Mouse (Mus musculus) brown adipose tissue, adult 24 weeks (tissue): Measurements from ENCODE around the gene Chkb. TPM values are rescaled to one million over a fixed set of nuclear protein-coding genes. Genes with fewer than 3 reads are reported as not detected.
A peak's percentile ranks its signal among the peaks of the same experiment; 100 is the strongest.

ENCODE experiments used
- H3K27ac ChIP-seq: fragments of 200-500 bp; replicated peaks from 2 replicates; pipeline ENCODE4 v1.5.1; 2012; ENCODE audit warnings: low read depth, mild to moderate bottlenecking, low read length
- H3K4me1 ChIP-seq: fragments of 200-500 bp; 2 replicates; pipeline ENCODE4 v1.6.1; 2012; ENCODE audit warnings: low read length, mixed read lengths; ENCODE audit not compliant: control insufficient read depth, insufficient read depth, insufficient read length
- H3K4me3 ChIP-seq: fragments of 200-500 bp; 2 replicates; pipeline ENCODE4 v1.5.1; 2012; ENCODE audit warnings: low read depth, mild to moderate bottlenecking, low read length, moderate library complexity; ENCODE audit not compliant: insufficient read depth
- polyA plus RNA-seq: library from polyadenylated mRNA; stranded (reverse); fragments of >200 nt; gene quantifications from 2 replicates; pipeline ENCODE4 v1.2.4, GENCODE M21; 2012; ENCODE audit not compliant: missing spikeins, insufficient read depth, insufficient read length

The Chkb gene
- polyA plus RNA-seq, 1 experiment: 203 TPM

DNA sequence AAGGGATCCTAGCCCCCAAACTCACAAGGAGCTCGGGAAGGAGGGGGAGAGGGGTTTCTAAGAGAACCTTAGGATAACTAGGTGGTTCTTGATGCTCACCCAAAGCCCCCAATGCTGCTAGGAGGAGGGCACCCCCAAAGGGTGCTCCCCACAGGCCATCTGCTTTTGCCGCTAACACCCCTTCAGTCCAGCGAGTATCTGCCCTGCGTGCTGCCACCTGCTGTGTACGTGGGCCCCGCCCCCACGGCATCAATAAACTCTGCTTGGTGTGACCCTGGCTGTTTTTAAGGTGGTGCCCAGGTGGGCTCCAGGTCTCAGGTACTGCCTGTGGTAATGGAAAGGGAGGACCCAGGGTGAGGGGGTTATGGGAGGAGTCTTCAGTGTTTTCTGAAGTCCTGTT, 32.5 kb upstream of the Chkb start:
- Histone ChIP-seq H3K4me1 (no peaks in the 10 kb centered on the region), H3K27ac (no peak overlapping the region), H3K4me3 (no peak overlapping the region)

DNA sequence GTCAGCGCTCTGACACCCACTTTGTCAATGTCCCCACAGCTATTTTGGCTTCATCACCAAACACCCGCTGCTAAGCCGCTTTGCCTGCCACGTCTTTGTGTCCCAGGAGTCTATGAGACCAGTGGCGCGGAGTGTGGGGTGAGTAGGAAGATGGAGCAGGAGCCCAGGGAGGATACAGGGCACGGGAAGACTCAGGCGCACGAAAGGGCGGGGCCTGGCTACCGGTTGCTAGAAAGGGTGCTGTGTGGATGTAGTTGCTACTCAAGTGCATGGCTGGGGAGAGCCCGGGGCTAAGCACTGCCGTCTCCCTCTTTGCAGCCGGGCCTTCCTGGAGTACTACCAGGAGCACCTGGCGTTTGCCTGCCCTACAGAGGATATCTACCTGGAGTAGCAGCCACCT, 31.6 kb upstream of the Chkb start:
- Histone ChIP-seq H3K4me3 (no peak overlapping the region), H3K4me1 (no peaks in the 10 kb centered on the region), H3K27ac (no peak overlapping the region)

DNA sequence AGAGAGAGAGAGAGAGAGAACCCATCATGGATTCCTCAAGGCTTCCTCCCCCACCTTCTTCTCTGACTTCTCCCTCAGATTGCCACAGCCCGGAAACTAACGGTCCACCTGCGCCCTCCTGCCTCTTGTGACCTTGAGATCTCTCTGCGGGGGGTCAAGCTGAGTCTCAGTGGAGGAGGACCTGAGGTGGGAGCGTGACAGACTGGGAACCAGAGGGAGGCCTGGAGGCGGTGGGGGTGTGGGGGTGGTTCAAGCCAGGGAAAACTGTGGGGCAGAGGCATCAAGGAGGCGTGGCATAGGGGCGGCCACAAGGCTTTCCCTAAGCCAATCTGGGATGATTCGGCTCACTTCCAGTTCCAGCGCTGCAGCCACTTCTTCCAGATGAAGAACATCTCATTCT, 30.6 kb upstream of the Chkb start:
- no peak overlapping the region for H3K4me3 ChIP-seq
- no peak overlapping the region for H3K27ac ChIP-seq

DNA sequence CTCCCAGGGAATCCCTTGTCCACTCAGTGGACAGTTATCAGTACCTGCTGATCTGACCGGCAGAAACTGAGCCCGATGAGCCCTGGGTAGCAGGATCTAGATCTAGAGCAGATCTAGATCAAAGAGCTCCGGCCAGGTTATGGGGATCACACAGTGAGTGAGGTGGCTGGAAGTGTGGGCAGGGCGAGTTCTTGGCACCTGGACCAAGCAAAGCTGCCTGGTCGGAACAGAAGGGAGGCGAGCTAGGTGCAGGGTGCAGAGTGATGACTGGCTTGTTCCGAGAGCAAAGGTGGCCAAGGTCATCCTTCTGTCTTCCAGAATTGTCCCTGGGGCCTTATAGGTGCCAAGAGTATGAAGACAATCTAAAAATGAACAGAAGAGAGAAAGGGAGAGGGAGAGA, 30.1 kb upstream of the Chkb start:
- H3K4me3 ChIP-seq: no peak overlapping the region
- no peaks in the 10 kb centered on the region for H3K4me1 ChIP-seq
- no peak overlapping the region for H3K27ac ChIP-seq

More for the DNA sequence above, 30.6 kb upstream of the Chkb start:
- H3K4me1 ChIP-seq: no peaks in the 10 kb centered on the region

DNA sequence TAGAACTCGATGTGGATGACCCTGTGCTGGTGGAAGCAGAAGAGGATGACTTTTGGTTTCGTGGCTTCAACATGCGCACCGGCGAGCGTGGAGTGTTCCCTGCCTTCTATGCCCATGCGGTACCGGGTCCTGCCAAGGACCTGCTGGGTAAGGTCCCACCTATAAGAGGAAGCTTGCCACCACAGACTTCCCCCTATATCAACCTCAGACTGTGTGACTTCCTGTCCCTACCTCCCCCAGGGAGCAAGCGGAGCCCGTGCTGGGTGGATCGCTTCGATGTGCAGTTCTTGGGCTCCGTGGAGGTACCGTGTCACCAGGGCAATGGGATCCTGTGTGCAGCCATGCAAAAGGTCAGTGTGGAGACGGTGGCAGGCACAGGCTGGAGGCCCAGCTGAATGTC, 29.2 kb upstream of the Chkb start:
- Histone ChIP-seq H3K4me1 (0 out of 2 replicates have a peak, but pooled peaks cover 3% of the 10 kb centered on the region), H3K27ac (no peak overlapping the region), H3K4me3 (no peak overlapping the region)

DNA sequence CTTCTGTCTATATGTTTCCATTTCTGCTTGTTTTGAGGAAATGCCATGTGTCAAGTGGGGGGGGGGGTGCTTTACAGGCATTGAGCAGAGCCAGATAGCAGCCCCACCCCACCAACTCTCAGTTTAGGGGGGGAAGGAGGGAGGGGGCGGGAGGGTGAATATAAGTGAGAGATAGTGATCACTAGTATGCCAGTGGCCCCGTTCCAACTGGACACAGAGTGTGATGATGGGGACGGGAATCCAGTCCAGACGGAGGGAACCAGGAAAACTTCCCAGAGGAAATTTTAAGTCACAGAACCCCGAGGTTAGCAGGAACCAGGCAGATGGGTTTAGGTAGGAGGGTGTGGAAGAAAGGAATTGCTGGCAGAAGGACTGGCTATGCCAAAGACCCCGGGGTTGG, 25.9 kb upstream of the Chkb start:
- 0 out of 2 replicates have a peak, but pooled peaks cover 3% of the 10 kb centered on the region for H3K4me1 ChIP-seq
- H3K4me3 ChIP-seq: no peak overlapping the region
- H3K27ac ChIP-seq: no peak overlapping the region

DNA sequence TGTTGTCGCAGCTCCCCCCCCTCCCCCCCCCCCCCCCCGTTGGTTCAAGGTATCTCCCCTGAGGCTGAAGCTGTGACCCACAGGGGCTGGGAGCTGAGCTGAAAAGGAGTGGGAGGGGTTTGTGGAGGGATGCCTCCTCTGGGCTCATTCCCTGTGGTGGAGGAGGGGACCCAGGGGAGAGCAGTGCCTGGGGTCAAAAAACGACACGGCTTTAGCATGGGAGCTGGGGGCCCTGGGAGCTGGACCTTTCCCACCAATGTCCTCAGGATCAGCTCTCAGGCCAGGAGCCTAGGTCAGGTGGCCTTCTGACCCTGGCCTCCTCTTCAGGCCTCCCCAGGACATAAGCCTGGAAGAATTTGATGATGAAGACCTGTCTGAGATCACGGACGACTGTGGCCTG, 25.1 kb upstream of the Chkb start:
- Histone ChIP-seq H3K4me3 (no peak overlapping the region), H3K4me1 (0 out of 2 replicates have a peak, but pooled peaks cover 3% of the 10 kb centered on the region), H3K27ac (no peak overlapping the region)

DNA sequence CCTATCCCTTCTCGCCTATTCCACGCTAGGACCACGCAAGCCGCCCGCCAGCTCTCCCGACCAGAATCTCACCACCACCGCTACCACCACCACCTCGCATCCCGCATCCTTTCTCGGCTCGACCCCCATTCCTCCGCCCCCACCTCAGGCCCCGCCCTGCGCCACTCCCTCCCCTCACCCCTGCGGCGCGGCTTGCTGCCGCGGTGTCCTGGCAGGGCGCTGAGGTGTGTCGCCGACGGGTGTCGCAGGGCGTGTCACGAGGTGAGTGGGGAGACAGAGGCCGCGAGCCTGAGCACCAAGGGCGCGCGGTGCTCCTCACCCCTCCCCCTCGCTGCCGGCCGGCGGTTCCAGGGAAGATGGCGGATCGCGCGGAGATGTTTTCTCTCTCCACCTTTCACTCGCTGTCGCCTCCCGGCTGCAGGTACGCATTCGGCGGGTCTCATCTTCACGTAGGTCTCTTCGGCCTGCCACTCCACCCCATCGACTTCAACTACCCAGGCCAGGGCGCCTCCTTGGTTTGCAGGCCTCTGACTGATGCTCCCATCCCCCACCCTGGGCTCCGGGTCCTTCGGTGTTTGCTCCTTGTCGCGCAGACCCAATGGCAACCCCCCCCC, 24.3 kb upstream of the Chkb start, which contains the start of gene Mapk8ip2:
Gene Mapk8ip2 (plus strand): TSS at position 49 of the 614 bp plus-strand sequence.
- no peak within 1 kb of the TSS for H3K27ac ChIP-seq
- H3K4me1 ChIP-seq: 0 out of 2 replicates have a peak, but pooled peaks cover 3% of the 10 kb centered on the region
- peak within 1 kb of the TSS; percentile 45 for H3K4me3 ChIP-seq

DNA sequence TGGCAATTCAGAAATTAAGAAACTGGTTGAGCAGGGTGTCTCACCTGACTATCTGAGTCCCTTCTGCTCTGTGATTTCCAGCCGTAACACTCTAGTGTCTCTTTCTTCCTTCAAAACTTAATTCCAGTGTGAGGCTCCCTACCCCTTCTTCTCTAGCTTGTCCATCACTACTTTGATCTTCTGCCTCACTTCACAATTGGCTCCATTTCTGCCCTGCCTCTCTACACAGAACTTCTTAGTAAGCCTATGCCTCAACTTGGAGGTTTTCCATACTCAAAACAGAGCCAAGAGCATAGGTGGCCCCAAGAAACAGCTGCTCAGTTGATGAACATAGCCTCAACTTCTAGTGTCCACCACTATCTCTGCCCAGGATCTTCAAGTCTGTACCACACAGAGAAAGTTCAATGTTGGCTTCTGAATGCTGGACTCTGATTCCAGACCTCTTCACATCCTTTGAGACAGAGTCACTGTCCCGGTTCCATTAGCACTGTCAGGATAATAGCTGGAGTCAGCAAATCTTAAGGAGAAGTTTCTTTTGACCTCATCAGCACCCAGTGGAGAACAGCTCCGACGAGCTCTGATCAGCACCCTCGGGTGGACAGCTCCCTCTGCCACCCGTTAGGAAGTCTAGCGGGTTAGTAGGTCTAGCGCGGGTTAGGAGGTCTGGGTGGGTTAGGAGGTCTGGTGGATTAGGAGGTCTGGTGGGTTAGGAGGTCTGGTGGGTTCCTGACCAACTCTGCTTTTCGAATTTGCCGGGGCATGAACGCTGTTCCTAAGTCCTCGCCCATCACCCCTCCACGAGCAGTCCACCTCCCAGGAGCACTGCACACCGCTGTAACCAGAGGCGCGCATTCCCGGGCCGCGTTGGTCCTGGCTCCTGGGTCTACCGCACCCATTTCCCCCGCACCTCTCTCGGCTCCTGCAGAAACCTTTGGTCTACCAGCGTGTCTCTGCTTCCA, 23.5 kb upstream of the Chkb start:
- H3K4me1 ChIP-seq: 0 out of 2 replicates have a peak, but pooled peaks cover 3% of the 10 kb centered on the region
- H3K4me3 ChIP-seq: no peak overlapping the region
- H3K27ac ChIP-seq: no peak overlapping the region

DNA sequence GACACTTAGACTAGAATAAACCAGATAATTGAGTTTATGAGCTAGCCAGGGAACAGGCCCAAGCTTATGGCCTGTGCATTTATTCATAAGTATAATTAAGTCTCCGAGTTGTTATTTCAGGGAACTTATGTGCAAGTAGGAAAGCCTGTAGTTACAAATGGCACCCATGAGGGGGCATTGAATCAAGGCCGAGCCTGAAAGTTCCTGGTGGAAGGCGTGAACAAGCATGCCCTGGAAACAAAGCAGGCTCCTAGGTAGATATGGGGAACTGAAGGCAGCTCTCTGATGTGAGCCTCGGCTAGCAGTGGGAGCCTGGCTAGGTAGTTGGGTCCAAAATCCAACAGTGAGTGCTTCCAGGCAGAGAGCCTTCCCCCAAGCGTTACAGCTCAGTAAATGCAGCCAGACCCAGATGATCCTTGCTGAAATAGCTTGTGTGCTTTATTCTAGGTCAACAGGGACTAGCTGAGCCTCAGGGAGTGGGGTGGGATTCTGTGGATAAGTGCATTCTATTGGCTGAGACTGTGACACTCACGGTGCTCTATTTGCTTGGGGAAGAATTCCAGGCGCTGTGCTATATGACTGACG, 12.9 kb upstream of the Chkb start:
- no peak overlapping the region for H3K27ac ChIP-seq
- H3K4me1 ChIP-seq: no peaks in the 10 kb centered on the region
- no peak overlapping the region for H3K4me3 ChIP-seq

DNA sequence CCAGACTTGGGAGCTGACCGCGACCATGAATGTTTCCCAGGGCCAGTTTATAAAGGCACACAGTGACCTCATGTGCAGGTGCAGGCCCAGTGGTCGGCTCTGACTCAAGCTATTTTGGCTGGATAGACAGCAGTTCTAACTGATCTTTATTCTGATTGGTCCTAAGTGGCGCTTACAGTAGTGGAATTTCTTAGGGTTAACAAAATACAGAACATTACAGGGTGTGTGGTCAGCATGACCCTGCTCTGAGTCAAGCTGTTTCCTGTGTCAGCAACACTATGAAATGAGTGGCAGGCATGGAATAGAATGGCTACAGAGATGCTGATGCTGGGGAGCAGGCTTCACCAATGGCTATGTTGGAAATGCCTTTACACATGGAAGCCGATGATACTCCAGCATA, 6.2 kb upstream of the Chkb start:
- no peak overlapping the region for H3K27ac ChIP-seq
- H3K4me1 ChIP-seq: peaks cover 5% of the 10 kb centered on the region; the same call in 1 of the 2 replicates
- no peak overlapping the region for H3K4me3 ChIP-seq

DNA sequence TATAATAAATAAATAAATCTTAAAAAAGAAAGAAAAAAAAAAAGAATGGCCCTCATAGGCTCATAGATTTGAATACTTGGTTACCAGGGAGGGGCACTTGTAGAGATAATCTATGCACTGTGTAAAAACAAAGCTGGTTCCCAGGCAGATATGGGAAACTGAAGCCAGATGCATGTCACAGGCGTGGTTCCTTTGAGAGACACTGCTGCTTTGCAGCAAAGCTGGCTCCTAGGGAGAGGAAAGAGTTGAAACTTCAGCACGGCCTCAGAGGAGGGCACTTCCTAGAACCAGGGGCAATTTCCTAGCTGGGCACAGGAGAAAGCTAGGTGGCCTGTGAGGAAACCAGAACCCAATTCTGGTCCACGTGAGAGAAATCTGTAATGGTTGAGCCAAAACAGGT, 4.4 kb upstream of the Chkb start:
- Histone ChIP-seq H3K4me1 (peaks cover 5% of the 10 kb centered on the region; the same call in 1 of the 2 replicates), H3K27ac (no peak overlapping the region), H3K4me3 (no peak overlapping the region)

DNA sequence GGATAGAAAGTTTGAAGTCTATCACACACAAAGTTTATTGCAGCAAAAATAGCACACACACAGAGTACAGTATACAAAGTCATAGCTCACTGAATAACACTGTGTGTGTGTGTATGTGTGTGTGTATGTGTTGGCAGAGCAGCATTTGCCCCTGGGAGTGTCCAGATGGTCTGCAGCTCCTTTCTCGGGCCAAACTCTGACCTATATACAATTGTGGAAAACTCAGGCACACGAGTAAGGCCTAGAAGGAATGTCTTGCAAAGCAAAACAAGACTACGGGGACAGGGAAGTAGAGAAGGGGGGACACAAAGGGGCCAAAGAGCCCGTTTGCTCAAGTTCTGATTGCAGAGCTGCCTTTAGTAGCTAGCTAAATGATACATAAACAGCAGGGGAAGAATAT, 3.2 kb upstream of the Chkb start:
- peaks cover 5% of the 10 kb centered on the region; the same call in 1 of the 2 replicates for H3K4me1 ChIP-seq
- no peak overlapping the region for H3K4me3 ChIP-seq
- peak overlapping the region; percentile 64 for H3K27ac ChIP-seq

DNA sequence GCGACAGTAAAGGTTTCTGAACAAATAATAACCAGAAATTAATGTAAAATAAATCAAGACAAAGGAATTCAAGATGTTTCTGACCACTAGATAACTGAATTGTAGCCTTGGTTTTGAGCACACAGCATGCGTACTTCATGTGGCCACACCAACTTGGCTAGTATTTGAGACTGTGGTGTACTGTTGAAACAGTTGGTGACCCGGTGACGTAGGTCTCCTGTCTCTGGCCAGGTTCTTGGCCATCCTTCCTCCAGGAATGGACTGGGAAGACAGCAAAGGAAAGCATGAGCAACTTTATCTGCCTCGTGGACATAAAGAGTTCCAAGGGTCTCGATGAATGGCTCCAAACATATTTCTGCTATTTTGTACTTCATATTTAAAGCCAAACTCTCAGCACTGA, 2.1 kb upstream of the Chkb start:
- peaks cover 5% of the 10 kb centered on the region; the same call in 1 of the 2 replicates for H3K4me1 ChIP-seq
- peak overlapping the region; percentile 92 for H3K27ac ChIP-seq
- no peak overlapping the region for H3K4me3 ChIP-seq

DNA sequence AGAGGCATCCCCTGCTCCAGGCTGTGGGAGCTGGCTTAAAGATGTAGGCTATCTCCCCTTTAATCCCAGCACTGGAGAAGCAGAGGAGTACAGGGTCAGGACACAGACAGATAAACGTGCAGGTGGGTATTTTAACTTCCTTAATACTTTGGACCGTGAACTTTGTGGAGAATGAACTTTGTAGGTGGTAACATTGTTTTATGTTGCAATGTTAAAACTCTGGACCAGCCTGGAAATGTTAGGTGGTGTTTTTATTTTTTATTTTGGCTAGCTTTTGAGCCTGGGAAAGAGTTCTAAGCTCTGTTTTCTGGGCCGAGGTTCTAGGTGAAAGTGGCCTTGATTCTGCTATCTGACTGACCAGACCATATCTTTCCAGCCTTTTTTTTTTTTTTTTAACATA, 1.6 kb upstream of the Chkb start:
- Histone ChIP-seq H3K4me1 (peaks cover 5% of the 10 kb centered on the region; the same call in 1 of the 2 replicates), H3K27ac (peak overlapping the region; percentile 92), H3K4me3 (peak overlapping the region; percentile 13)
